Mouse (Mus musculus): Measurements from ENCODE around the gene Nav3. TPM values are rescaled to one million over a fixed set of nuclear protein-coding genes. Genes with fewer than 3 reads are reported as not detected.

Nav3 gene
- total RNA-seq, 4 experiments from 2014 or later = 1.1 to 2.3 (median 1.4) TPM

- DNase-seq (ENCODE audit: low spot score in 2 of 2) = no peak
These were observed 608.4 kb downstream of the Nav3 start for GRCm38 (mm10) chr10:109847631-109848030.

- DNase-seq (ENCODE audit: low spot score in 2 of 2) = no peak
These were observed 612.3 kb downstream of the Nav3 start for GRCm38 (mm10) chr10:109843661-109844060.

- DNase-seq (ENCODE audit: low spot score in 2 of 2) = no peak
These were observed 623.2 kb downstream of the Nav3 start for GRCm38 (mm10) chr10:109832768-109833291.

GRCm38 (mm10) chr10:109806782-109807493, 649.1 kb downstream of the Nav3 start:
- DNase-seq (ENCODE audit: low spot score in 2 of 2) = no peak

GRCm38 (mm10) chr10:109803441-109803840, 652.6 kb downstream of the Nav3 start:
- no peak for DNase-seq (ENCODE audit: low spot score in 2 of 2)

GRCm38 (mm10) chr10:109802236-109802635, 653.8 kb downstream of the Nav3 start:
- no peak for DNase-seq (ENCODE audit: low spot score in 2 of 2)

- no peak for DNase-seq (ENCODE audit: low spot score in 2 of 2)
These were observed 656.8 kb downstream of the Nav3 start for GRCm38 (mm10) chr10:109799246-109799645.

GRCm38 (mm10) chr10:109796981-109797380, 659.0 kb downstream of the Nav3 start:
- no peak for DNase-seq (ENCODE audit: low spot score in 2 of 2)

- no peak for DNase-seq (ENCODE audit: low spot score in 2 of 2)
These were observed 662.5 kb downstream of the Nav3 start for GRCm38 (mm10) chr10:109793491-109793890.

- no peak for DNase-seq (ENCODE audit: low spot score in 2 of 2)
These were observed 667.3 kb downstream of the Nav3 start for GRCm38 (mm10) chr10:109788728-109789127.

- DNase-seq (ENCODE audit: low spot score in 2 of 2) = no peak
These were observed 676.9 kb downstream of the Nav3 start for GRCm38 (mm10) chr10:109779109-109779508.

GRCm38 (mm10) chr10:109769092-109769491, 686.9 kb downstream of the Nav3 start:
- DNase-seq (ENCODE audit: low spot score in 2 of 2) = no peak

GRCm38 (mm10) chr10:109765650-109766049, 690.4 kb downstream of the Nav3 start:
- DNase-seq (ENCODE audit: low spot score in 2 of 2) = no peak

- DNase-seq (ENCODE audit: low spot score in 2 of 2) = no peak
These were observed 691.4 kb downstream of the Nav3 start for GRCm38 (mm10) chr10:109764412-109765101.

- no peak for DNase-seq (ENCODE audit: low spot score in 2 of 2)
These were observed 696.9 kb downstream of the Nav3 start for GRCm38 (mm10) chr10:109758921-109759600.

- no peak for DNase-seq (ENCODE audit: low spot score in 2 of 2)
These were observed 709.1 kb downstream of the Nav3 start for GRCm38 (mm10) chr10:109746901-109747300.

- DNase-seq (ENCODE audit: low spot score in 2 of 2) = no peak
These were observed 714.3 kb downstream of the Nav3 start for GRCm38 (mm10) chr10:109741664-109742063.

GRCm38 (mm10) chr10:109740326-109740725, 715.7 kb downstream of the Nav3 start:
- no peak for DNase-seq (ENCODE audit: low spot score in 2 of 2)

GRCm38 (mm10) chr10:109723646-109724045, 732.4 kb downstream of the Nav3 start:
- DNase-seq (ENCODE audit: low spot score in 2 of 2) = no peak

GRCm38 (mm10) chr10:109718808-109719207, 737.2 kb downstream of the Nav3 start:
- no peak for DNase-seq (ENCODE audit: low spot score in 2 of 2)

GRCm38 (mm10) chr10:109718390-109718789, 737.6 kb downstream of the Nav3 start:
- DNase-seq (ENCODE audit: low spot score in 2 of 2) = no peak

- DNase-seq (ENCODE audit: low spot score in 2 of 2) = no peak
These were observed 743.0 kb downstream of the Nav3 start for GRCm38 (mm10) chr10:109713001-109713400.
